Mouse (Mus musculus) testis, adult 2 months (tissue): Measurements from ENCODE around the gene Gm20671.

Experiments used
- CTCF ChIP-seq: fragments of 200-500 bp; IDR thresholded peaks from 2 replicates; pipeline ENCODE4 v1.5.1; 2012; ENCODE audit warnings: low read depth, mild to moderate bottlenecking, inconsistent platforms, low read length, moderate library complexity; ENCODE audit not compliant: control insufficient read depth, insufficient read depth, insufficient replicate concordance
- POLR2A ChIP-seq: fragments of 200-500 bp; IDR thresholded peaks from 2 replicates; pipeline ENCODE4 v1.6.1; 2012; ENCODE audit warnings: low read depth, mild to moderate bottlenecking, inconsistent platforms, low read length, moderate library complexity; ENCODE audit not compliant: control insufficient read depth

DNA sequence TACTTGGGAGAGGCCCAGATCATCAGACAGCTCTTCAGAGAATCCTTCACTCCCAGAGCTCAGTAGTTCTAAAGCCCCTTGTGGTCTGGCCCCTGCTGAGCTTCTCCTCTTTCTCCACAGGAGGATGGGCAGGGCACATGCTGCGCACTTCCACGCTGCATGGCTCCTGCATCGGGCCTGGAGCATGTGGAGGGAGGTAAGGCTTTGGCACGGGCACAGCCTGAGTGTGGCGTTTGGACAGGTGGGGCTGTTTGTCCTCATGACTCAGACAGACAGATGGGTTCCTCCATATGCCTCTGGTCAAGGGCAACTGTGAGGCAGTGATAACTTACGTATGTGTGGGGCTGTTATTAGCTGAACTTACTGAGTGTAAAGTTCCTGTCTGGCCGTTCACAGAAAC lies 104.6 kb downstream of the Gm20671 start:
- TF ChIP-seq CTCF (no peak), POLR2A (no peak)
